Mouse (Mus musculus): ENCODE data around the gene Snd1.

DNA sequence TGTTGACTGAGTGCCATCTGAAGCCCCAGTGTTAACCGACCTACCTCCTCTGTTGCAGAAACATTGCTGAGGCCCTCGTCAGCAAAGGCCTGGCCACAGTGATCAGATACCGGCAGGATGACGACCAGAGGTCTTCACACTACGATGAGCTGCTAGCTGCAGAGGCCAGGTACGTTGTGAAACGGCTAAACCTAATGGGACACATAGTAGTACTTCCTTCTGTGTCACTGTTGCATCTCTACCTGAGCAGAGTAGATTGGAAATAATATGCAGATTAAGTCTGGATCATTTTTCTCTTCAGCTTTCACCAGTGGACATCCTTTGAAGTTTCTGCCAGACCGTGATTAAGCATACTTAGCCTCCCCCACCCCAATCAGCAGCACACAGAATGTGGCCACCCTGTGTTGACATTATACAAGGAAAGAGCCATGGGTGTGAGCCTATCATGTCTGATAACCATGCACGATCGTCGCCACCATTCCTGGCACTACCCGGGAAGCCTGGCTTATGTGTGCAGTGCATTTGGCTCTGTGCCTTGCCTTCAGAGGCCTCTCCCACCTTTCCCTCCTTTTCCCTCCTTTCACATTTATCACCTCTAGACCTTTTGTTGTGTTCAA lies 232.1 kb downstream of the Snd1 start:
- no peak for TF ChIP-seq CTCF (IDR thresholded peaks at IDR 0.05; ENCODE audit: low read depth, low read length)
- TF ChIP-seq POLR2AphosphoS5 (IDR thresholded peaks at IDR 0.05; ENCODE audit: insufficient replicate concordance, low read depth, low read length), result no peak
- TF ChIP-seq GATA1 (IDR thresholded peaks at IDR 0.05; ENCODE audit: borderline replicate concordance, low read length), result no peak
- no peak for TF ChIP-seq GATA2 (IDR thresholded peaks at IDR 0.05; ENCODE audit: borderline replicate concordance, low read depth, low read length)
- no peak for TF ChIP-seq TAL1 (conservative IDR thresholded peaks at IDR 0.05; ENCODE audit: low read depth, low read length)

Data from G1E (cell line).